Mouse (Mus musculus) megakaryocyte, adult 5-6 weeks (primary cell): ENCODE results near the gene Dph3. TPM values are rescaled to one million over a fixed set of nuclear protein-coding genes. Genes with fewer than 3 reads are reported as not detected.
"Not testable (repeated sequence)": the region's sequence is repeated elsewhere in the genome, so short reads cannot be mapped to it uniquely, and the experiment has no call there.

Source experiments
- ATAC-seq: 2 replicates; pipeline ENCODE4 v1.8.0; 2016; ENCODE audit warnings: mild to moderate bottlenecking, inconsistent platforms; ENCODE audit not compliant: poor library complexity, severe bottlenecking
- total RNA-seq, 2 experiments: library from RNA; stranded (forward) in 1 of 2; stranded (reverse) in 1 of 2; fragments of 153-499, 151-499 nt in 1 of 2; fragments of 221-1000, 200-1000 nt in 1 of 2; gene quantifications; 2 replicates each; pipeline versions ENCODE4 v1.2.3 to v1.2.4; 2015 to 2017

Gene Dph3
- total RNA-seq (2015), result 68.8 and 77.3 TPM in 2 replicates
- total RNA-seq (2017), result 38.8 and 40.5 TPM in 2 replicates

- ATAC-seq, result peak; percentile 95
Measured at GRCm38 (mm10) chr14:32085486-32086201, at the start of gene Dph3. Gene Dph3 (minus strand): TSS chr14:32085729.

GRCm38 (mm10) chr14:32134293-32134692 is 48.8 kb upstream of the Dph3 start:
- ATAC-seq, result no peak

GRCm38 (mm10) chr14:32131836-32132235 is 46.3 kb upstream of the Dph3 start:
- ATAC-seq, result no peak

- peak; percentile 51 for ATAC-seq
Measured at GRCm38 (mm10) chr14:32128409-32128808, 42.9 kb upstream of the Dph3 start.

GRCm38 (mm10) chr14:32125256-32125655 is 39.7 kb upstream of the Dph3 start:
- not testable (repeated sequence) for ATAC-seq

- no peak for ATAC-seq
Measured at GRCm38 (mm10) chr14:32124261-32124660, 38.7 kb upstream of the Dph3 start.

- ATAC-seq, result peak; percentile 94
Measured at GRCm38 (mm10) chr14:32121920-32122315, 36.4 kb upstream of the Dph3 start.

- ATAC-seq, result no peak
Measured at GRCm38 (mm10) chr14:32120940-32121919, 35.7 kb upstream of the Dph3 start.

GRCm38 (mm10) chr14:32112124-32112523 is 26.6 kb upstream of the Dph3 start:
- not testable (repeated sequence) for ATAC-seq

GRCm38 (mm10) chr14:32106911-32107310 is 21.4 kb upstream of the Dph3 start:
- no peak for ATAC-seq

- no peak for ATAC-seq
Measured at GRCm38 (mm10) chr14:32105663-32106062, 20.1 kb upstream of the Dph3 start.

- no peak for ATAC-seq
Measured at GRCm38 (mm10) chr14:32103556-32103955, 18.0 kb upstream of the Dph3 start.

- ATAC-seq, result no peak
Measured at GRCm38 (mm10) chr14:32098951-32099350, 13.4 kb upstream of the Dph3 start.

- ATAC-seq, result no peak
Measured at GRCm38 (mm10) chr14:32097691-32098090, 12.2 kb upstream of the Dph3 start.

GRCm38 (mm10) chr14:32096740-32097139 is 11.2 kb upstream of the Dph3 start:
- ATAC-seq, result no peak

GRCm38 (mm10) chr14:32095646-32096045 is 10.1 kb upstream of the Dph3 start:
- ATAC-seq, result no peak

- peak; percentile 84 for ATAC-seq
Measured at GRCm38 (mm10) chr14:32093500-32094117, 8.1 kb upstream of the Dph3 start.

- ATAC-seq, result no peak
Measured at GRCm38 (mm10) chr14:32093018-32093417, 7.5 kb upstream of the Dph3 start.

GRCm38 (mm10) chr14:32091704-32092103 is 6.2 kb upstream of the Dph3 start:
- ATAC-seq, result no peak

GRCm38 (mm10) chr14:32091124-32091523 is 5.6 kb upstream of the Dph3 start:
- no peak for ATAC-seq

- ATAC-seq, result not testable (repeated sequence)
Measured at GRCm38 (mm10) chr14:32087584-32088248, 2.2 kb upstream of the Dph3 start.
